Mouse (Mus musculus) adrenal gland, adult 2 months (tissue): ENCODE measurements around the gene Tmppe. TPM values are rescaled to one million over a fixed set of nuclear protein-coding genes. Genes with fewer than 3 reads are reported as not detected.

ENCODE experiments used
- DNase-seq: peaks from one replicate; pipeline ENCODE4 v3.0.0; 2021
- polyA plus RNA-seq: library from polyadenylated mRNA; depleted of rRNA; stranded (reverse); fragments of >200 nt; gene quantifications from 2 replicates; pipeline ENCODE4 v1.2.3, GENCODE M21; 2012
- total RNA-seq, 2 experiments: library from RNA; stranded (reverse); gene quantifications; 2 replicates each; pipeline ENCODE4 v1.2.3; 2021

The Tmppe gene
- total and polyA plus RNA-seq, 3 experiments, result 5.3 to 7.7 (median 7.1) TPM

GRCm38 (mm10) chr9:114394677-114395076 is 6.2 kb upstream of the Tmppe start:
- DNase-seq, result no peak

DNA sequence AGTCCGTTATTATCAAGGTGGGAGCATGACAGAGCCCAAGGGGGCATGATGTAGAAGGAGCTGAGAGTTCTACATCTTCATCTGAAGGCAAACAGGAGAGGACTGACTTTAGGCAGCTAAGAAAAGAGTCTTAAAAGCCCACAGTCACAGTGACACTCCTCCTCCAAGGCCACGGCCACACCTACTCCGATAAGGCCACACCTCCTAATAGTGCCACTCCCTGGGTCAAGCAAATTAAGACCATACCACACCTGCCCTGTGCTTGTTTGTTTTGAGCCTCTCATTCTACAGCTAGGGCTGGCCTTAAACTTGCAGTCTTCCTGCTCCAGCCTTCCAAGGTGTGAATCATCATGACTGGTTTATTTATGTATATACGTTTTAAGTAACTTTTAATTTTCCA is 5.6 kb upstream of the Tmppe start:
- no peak for DNase-seq

- DNase-seq, result no peak
Observed at GRCm38 (mm10) chr9:114399680-114400079, 1.2 kb upstream of the Tmppe start.

DNA sequence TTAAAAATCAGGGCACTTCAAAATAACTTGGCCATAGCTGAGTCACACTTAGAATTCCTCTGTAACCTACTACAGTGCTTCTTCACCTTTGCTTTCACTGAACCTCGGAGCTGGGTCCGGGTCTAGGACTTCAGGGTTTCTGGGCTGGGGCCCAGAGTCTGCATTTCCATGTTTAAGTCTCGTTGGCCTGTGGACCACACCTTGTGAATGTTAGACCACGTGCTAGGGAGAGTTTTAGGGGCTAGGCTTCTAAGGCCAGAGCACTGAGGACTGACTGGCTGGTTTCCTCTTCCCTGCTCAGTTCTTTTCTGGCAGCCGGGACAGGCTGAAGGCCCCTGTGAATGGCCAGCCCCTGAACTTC is 337 bp upstream of the Tmppe start:
- DNase-seq, result no peak

DNA sequence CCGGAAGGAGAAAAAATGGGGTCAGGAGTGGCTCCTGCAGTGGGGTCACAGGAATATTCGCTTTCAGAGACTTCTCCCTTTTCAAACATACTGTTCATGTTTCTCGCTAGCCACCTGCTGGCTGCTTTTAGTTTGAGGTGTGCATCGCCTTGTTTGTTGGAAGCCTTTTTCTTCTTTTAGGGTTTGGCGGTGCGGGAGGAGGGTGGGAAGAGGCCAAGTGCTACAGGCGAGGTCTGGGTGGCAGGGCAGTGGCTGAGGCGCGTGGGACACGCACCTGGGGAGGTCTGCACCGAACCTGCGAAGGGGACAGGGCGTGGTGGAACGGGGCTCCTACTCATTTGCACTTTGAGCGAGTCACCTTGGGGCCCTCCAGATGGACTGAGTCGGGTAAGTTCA is 778 bp downstream of the Tmppe start:
- DNase-seq, result no peak

GRCm38 (mm10) chr9:114407676-114408075 is 6.8 kb downstream of the Tmppe start:
- DNase-seq, result no peak

DNA sequence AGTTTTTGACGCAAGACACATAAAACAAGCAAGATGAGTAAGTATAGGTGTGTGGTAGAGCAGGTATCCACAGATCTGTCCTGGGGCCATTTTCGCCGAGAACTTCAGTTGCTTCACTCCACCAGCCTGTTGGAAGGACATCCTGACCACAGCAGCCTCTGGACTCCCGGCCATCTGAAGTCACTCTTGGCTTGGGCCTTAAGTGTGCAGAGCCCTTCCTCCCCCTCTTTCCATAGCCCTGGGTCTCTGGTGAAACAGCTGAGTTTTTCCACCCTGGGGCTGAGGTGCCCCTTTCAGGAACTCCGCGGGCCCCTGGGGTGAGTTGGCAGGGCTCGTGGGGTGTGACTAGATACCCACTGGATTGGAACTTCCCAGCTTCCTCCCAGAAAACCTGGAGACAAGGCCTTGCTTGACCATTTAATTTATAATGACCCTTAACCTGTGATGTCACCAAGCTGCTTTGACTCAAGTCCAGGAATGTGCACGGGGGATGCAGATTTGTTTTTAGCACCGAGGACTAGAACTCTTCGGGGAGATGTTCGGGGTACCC is 9.5 kb downstream of the Tmppe start:
- no peak for DNase-seq

DNA sequence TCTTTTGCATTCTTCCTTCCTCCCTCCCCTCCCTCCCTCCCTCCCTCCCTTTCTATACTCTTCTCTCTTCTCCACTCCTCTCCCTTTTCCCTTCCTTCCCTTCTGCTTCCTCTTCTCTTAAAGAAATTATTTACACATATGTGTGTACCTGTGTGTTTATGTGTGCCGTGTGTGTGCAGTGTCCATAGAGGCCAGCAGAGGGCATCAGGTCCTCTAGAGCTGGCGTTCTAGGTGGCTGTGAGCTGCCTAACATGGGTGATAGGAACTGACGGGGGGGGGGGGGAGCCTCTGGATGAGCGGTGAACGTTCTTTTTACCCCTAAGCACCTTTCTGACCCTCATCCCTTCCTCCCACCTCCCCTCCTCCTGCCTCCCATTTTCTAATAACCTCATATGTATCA is 10.4 kb downstream of the Tmppe start:
- no peak for DNase-seq

DNA sequence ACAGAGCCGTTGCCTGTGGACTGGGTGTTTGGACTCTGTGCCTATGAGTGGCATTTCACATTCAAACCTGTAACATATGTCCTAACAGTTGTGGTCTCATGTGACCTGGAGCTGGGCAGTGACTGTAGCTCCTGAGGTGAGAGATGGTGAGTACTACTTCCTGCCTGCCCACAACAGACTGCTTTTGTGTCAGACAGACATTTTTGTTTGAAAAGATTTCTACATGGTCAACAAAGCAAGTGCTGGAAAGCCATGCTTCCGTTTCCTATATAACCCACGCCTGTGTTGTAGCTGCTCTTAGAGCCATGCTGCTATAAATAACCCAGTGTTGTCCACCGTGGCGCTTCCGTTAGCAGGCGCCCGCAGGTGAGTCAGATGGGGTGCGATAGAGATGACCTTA is 11.5 kb downstream of the Tmppe start:
- DNase-seq, result no peak

DNA sequence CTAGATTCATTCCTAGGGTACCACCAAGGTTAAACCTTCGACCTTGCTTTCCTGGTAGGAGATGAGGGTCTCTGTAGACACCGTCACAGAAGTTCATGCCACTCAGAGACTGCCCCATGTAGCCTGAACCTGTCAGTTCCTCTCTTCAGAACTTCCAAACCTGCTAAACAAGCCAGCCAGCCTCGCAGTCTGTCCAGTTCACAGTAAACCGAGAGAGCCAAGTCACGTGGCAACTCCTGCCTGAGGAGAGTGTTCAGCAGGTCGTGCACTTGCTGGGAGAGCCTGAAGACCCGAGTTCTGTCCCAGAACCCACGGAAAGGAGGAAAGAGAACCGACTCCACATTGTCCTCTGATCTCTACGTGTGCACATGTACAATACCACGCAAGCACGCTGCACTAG is 13.0 kb downstream of the Tmppe start:
- DNase-seq, result no peak

DNA sequence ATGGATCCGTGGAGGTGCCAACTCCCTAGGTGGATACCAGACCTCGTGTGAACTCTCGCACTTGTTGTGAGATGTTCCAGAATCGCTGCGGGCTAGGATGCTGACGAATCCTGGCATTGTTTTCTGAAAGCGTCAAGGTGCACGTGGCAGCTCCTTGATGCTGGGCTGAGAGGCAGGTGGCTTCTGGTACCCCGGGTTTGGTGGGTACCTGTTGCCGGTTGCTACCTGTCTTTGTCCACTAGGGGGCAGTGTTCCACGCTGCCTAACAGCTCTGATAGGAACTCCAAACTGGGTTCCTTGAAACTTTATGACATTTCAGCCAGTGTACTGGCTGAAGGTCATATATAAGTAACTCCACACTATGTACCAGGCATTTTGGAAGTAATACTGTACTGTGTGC is 14.8 kb downstream of the Tmppe start:
- no peak for DNase-seq

GRCm38 (mm10) chr9:114416646-114417517 is 16.0 kb downstream of the Tmppe start:
- no peak for DNase-seq

DNA sequence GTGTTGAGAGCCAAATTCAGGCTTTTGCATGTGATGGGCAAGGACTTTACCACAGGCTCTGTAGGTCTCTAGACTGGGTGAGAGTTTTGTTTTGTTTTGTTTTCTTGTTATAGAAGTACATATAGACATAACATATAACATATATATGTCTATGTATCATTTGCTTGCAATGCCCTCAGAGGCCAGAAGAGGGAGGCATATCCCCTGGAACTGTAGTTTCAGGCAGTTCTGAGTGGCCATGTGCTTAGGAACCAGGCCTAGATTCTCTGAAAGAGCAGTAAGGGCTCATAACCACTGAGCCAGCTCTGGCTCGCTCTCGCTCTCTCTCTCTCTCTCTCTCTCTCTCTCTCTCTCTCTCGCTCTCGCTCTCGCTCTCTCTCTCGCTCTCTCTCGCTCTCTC is 17.3 kb downstream of the Tmppe start:
- peak; percentile 27 for DNase-seq

GRCm38 (mm10) chr9:114420443-114420842 is 19.5 kb downstream of the Tmppe start:
- DNase-seq, result no peak

DNA sequence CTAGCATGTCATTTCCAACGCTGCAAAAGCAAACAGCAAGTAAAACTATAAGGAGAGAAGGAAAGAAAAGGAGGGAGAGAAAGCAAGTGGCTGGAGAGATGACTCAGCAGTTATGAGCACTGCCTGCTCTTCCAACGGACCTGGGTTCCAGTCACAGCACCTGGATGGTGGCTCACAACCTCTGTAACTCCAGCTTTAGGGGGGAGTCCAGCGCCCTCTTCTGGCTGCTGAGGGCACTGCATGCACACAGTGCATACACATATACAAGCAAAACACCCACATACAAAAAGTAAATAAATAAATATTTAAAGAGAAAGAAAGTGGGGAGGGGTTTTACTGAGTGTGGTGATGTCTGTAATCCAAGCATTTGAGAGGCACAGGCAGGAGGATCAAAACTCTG is 20.1 kb downstream of the Tmppe start:
- DNase-seq, result no peak

DNA sequence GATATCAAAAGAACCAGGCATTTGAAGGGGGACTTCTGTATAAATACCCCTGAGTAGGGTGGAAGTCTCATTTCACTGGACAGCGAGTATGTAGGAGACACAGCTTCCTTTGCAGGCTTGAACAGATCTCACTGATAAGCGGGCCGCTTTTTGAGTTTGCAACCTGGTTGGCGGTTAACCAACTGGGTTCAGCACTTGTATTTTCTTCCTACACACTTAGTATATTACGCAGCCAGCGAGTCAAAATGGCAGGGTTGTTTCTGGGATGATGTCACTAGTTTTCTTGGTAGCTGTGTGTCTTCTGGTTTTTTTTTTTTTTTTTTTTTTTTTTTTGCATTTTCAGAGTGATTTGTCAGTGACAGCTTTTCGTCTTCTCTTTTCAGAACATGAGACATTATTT is 20.9 kb downstream of the Tmppe start:
- DNase-seq, result no peak

- no peak for DNase-seq
Observed at GRCm38 (mm10) chr9:114425576-114425975, 24.7 kb downstream of the Tmppe start.

DNA sequence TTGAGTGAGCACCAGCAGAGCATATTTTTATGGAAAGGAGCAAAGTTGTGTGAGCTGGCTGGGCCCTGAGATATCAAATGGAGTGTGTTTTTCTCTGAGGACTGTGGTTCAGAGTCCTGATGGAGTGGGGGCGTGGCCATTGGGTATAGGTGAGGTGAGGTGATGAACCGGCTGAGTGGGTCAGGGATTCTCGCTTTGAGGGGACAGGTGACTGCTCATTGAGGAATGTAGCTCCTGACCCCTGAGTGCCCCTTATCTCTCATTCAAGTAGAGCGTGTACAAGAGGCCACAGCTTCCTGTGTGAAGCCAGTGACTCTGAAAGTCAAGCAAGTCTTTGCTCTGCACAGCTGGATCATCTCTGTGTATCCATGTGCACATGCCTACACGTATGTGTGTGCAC is 25.3 kb downstream of the Tmppe start:
- DNase-seq, result no peak

DNA sequence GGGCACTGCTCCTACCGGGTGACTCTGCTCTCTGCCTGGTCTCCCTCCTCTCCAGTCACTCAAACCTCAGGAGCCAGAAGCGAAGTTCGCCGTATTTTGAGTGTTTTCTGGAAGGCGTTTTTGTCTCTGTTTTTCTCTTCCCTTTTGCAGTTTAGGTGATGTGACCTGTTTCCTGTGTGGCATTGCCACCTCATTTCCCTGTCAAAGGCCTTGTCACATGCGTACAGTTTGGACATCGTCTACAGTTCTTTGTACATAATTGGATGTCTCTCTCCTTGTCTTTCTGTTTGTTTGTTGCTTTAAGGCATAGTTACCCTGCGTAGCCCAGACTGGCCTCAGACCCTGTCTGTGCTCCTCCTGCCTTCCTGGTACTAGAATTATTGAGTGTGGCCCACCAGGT is 26.5 kb downstream of the Tmppe start:
- no peak for DNase-seq

DNA sequence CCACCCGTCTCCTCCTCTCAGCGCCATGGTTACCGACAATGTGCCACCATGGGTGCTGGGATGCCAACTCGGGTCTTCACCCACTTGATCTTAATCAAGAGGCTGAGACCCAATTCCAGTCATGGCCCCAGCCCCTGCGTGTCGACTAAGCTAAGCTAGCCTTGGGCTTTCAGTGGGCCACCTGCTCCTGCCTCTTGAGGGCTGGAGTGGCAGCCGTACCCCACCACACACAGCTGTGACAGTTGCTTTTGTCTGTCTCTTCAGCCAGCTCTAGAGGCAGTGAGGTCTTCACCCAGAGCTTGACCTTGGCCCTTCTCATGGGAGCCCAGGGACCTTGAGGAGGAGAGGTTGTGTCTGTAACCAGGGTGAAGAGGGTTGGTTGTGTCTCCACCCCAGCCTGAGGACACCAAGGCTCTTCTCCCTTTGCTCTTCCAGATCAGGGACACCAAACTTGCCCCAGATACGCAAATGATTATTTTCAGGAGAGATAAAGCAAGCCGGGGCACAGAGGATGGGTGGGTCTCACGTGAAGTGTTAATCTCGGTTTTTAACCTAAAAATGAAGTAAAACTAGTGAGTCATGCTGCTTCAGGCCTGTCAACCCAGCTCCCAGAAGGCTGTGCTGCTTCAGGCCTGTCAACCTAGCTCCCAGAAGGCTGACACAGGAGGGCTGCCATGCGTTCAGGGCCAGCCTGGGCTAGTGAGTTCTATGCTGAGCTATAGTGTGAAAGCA is 27.4 kb downstream of the Tmppe start:
- DNase-seq, result no peak

DNA sequence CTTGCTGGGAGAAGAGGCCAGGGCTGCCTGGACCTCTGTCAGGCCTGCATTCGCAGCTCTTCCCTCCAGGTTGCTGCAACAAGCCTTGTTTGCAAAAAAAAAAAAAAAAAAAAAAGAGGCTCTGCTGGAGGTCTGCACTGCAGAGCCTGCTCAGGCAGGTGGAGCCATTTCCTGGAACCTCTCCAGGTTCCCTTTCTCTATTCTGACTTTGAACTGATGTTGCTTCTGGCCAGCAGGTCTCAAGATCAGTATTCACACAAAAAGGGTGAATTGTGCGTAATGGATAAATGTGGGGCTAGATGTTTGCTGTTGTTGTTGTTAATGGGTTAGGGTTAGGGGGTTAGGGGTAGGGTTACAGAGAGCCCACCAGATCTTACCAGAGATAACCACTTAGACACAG is 34.8 kb downstream of the Tmppe start:
- no peak for DNase-seq

DNA sequence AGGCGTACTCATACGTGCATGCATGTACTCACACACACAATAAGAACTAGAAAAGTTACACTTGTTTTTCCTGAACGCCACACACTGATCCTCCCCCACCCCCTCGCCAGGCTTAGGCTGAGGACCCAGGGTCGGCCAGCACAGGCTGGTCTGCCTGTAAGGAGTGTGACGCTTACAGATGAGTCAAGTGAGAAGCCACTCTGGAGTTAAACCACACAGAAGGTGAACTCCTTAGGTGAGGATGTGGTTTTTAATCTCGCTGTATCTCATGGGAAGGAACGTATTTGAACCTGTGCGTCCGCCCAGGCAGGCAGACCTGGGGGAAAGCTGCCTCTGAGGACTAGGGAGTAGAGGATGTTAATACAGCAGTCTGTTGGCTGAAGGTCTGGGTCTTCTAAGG is 39.6 kb downstream of the Tmppe start:
- no peak for DNase-seq

DNA sequence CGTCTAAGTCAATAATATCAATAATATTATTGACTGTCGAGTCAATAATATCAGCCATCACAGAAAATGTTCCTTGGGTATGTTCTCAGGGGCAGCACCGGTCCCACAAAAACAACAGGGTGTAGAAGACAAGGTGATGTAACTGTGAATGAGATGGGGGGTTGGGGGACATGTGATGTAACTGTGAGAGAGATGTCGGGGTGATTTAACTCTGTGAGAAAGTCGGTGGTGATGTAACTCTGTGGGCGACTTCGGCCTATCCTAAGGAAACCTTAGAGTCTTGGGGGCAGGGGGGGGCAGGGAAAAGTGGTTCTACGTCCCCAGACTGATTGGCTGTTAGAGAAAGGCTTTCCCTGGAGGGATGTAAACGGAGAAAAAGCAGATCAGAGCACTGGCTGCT is 41.3 kb downstream of the Tmppe start:
- DNase-seq, result no peak

GRCm38 (mm10) chr9:114442893-114443292 is 42.0 kb downstream of the Tmppe start:
- DNase-seq, result no peak
